Mouse (Mus musculus): ENCODE data around the gene Trim9. TPM values are rescaled to one million over a fixed set of nuclear protein-coding genes. Genes with fewer than 3 reads are reported as not detected.
A peak's percentile ranks its signal among the peaks of the same experiment; 100 is the strongest.

The Trim9 gene
- polyA plus RNA-seq, 1 experiment from 2014 or later = 27.4 TPM

- no peak overlapping the region for H3K4me2 ChIP-seq (ENCODE audit: low read depth)
- no peaks in the 10 kb centered on the region for H3K9me3 ChIP-seq (ENCODE audit: control insufficient read depth, low read length)
- H3K4me1 ChIP-seq (ENCODE audit: control insufficient read depth, insufficient read depth, low read length) = no peaks in the 10 kb centered on the region
- DNase-seq (ENCODE audit: low spot score) (no peak), ATAC-seq (ENCODE audit: insufficient read depth, low FRiP score, low TSS enrichment) (no peak)
- H3K4me3 ChIP-seq (ENCODE audit: low read depth, low read length) = no peak overlapping the region
- WGBS = 90% methylated on average over 7 of the region's 7 CpGs
- no peaks in the 10 kb centered on the region for H3K27me3 ChIP-seq (ENCODE audit: control insufficient read depth, insufficient read depth, low read length)
- H3K9ac ChIP-seq (ENCODE audit: low read length) = no peak overlapping the region
- H3K36me3 ChIP-seq (ENCODE audit: control insufficient read depth, insufficient read depth, low read length) = no peaks in the 10 kb centered on the region
- no peak overlapping the region for H3K27ac ChIP-seq (ENCODE audit: low read depth, low read length)
Measured at GRCm38 (mm10) chr12:70284979-70285378, 62.4 kb downstream of the Trim9 start.

- no peaks in the 10 kb centered on the region for H3K36me3 ChIP-seq (ENCODE audit: control insufficient read depth, insufficient read depth, low read length)
- H3K27ac ChIP-seq (ENCODE audit: low read depth, low read length) = no peak overlapping the region
- H3K27me3 ChIP-seq (ENCODE audit: control insufficient read depth, insufficient read depth, low read length) = no peaks in the 10 kb centered on the region
- H3K4me1 ChIP-seq (ENCODE audit: control insufficient read depth, insufficient read depth, low read length) = no peaks in the 10 kb centered on the region
- H3K9me3 ChIP-seq (ENCODE audit: control insufficient read depth, low read length) = no peaks in the 10 kb centered on the region
- ATAC-seq (ENCODE audit: insufficient read depth, low FRiP score, low TSS enrichment) (no peak), DNase-seq (ENCODE audit: low spot score) (no peak)
- no peak overlapping the region for H3K4me2 ChIP-seq (ENCODE audit: low read depth)
- no peak overlapping the region for H3K9ac ChIP-seq (ENCODE audit: low read length)
- H3K4me3 ChIP-seq (ENCODE audit: low read depth, low read length) = no peak overlapping the region
- 73% methylated on average over 10 of the region's 10 CpGs for WGBS
Measured at GRCm38 (mm10) chr12:70283116-70283731, 64.2 kb downstream of the Trim9 start.

GRCm38 (mm10) chr12:70280930-70281329, 66.5 kb downstream of the Trim9 start:
- 86% methylated on average over 2 of the region's 2 CpGs for WGBS
- no peaks in the 10 kb centered on the region for H3K9me3 ChIP-seq (ENCODE audit: control insufficient read depth, low read length)
- H3K4me2 ChIP-seq (ENCODE audit: low read depth) = no peak overlapping the region
- H3K27me3 ChIP-seq (ENCODE audit: control insufficient read depth, insufficient read depth, low read length) = no peaks in the 10 kb centered on the region
- no peaks in the 10 kb centered on the region for H3K4me1 ChIP-seq (ENCODE audit: control insufficient read depth, insufficient read depth, low read length)
- no peak overlapping the region for H3K27ac ChIP-seq (ENCODE audit: low read depth, low read length)
- no peak overlapping the region for H3K9ac ChIP-seq (ENCODE audit: low read length)
- DNase-seq (ENCODE audit: low spot score) (no peak), ATAC-seq (ENCODE audit: insufficient read depth, low FRiP score, low TSS enrichment) (no peak)
- no peak overlapping the region for H3K4me3 ChIP-seq (ENCODE audit: low read depth, low read length)
- no peaks in the 10 kb centered on the region for H3K36me3 ChIP-seq (ENCODE audit: control insufficient read depth, insufficient read depth, low read length)

DNA sequence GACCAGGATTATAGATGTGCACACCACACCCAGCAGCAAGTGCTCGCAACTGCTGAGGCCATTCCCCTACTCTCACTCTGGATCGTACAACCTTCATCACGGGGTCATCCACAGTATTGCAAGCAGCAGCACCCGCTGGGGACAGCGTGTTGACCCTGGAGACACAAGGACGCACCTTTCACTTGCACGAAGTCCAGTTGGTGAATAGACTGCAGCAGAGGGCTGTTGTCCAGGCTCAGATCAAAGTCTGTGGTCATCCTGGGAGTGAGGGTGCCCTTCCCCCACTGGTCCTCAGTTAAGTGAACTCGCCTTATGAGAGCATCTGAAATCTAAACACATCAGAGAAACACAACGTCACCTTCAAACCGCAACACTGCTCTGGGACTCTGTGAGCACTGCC, 67.0 kb downstream of the Trim9 start:
- H3K9ac ChIP-seq (ENCODE audit: low read length) = no peak overlapping the region
- WGBS = 87% methylated on average over 10 of the region's 10 CpGs
- no peak overlapping the region for H3K4me3 ChIP-seq (ENCODE audit: low read depth, low read length)
- H3K36me3 ChIP-seq (ENCODE audit: control insufficient read depth, insufficient read depth, low read length) = no peaks in the 10 kb centered on the region
- no peak overlapping the region for H3K27ac ChIP-seq (ENCODE audit: low read depth, low read length)
- DNase-seq (ENCODE audit: low spot score) = no peak
- no peaks in the 10 kb centered on the region for H3K4me1 ChIP-seq (ENCODE audit: control insufficient read depth, insufficient read depth, low read length)
- H3K9me3 ChIP-seq (ENCODE audit: control insufficient read depth, low read length) = no peaks in the 10 kb centered on the region
- ATAC-seq (ENCODE audit: insufficient read depth, low FRiP score, low TSS enrichment) = no peak
- H3K27me3 ChIP-seq (ENCODE audit: control insufficient read depth, insufficient read depth, low read length) = no peaks in the 10 kb centered on the region
- H3K4me2 ChIP-seq (ENCODE audit: low read depth) = no peak overlapping the region

DNA sequence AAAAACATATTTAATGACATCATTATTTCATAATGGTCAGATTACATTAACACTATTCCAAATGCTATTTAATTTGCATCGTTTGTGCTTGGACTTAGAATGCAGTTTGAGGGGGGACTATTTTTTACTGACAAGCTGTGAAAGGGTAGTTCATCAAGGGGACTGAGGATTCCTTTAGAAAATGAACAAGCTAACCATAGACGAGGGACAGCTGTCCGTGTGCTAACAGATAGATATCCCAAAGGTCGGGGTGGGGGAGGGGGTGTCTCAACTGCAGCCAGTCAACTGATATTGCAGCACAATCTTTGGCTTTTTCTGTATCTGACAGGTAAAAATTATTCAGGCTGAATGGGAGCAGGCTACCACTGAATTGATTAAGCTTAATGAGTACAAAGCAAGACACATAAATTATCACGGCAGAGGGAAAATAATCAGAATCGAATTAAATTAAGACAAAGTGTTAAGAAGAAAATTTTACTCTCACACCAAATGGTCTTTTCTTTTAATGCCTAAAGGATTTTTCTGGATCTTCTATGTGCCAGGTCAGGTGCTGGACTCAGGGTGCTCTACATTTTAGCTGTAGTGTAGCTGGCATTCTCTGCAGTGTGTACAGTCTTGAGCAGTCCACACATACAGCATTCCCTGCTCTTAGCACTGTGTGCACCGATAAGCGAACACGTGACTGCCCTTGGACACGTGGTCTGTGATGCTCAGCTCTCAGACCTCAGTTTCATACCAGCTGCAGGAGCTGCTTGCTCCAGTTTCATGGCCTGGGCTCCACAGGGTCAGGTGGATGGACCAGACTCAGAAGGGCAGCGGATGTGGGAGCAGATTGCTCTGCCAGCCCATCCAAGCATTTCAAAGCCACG, 70.1 kb downstream of the Trim9 start:
- H3K4me2 ChIP-seq (ENCODE audit: low read depth) = no peak overlapping the region
- H3K9ac ChIP-seq (ENCODE audit: low read length) = no peak overlapping the region
- DNase-seq (ENCODE audit: low spot score) (no peak), ATAC-seq (ENCODE audit: insufficient read depth, low FRiP score, low TSS enrichment) (0 out of 2 replicates have a peak, but pooled peaks have one; percentile 38)
- no peak overlapping the region for H3K27ac ChIP-seq (ENCODE audit: low read depth, low read length)
- H3K27me3 ChIP-seq (ENCODE audit: control insufficient read depth, insufficient read depth, low read length) = no peaks in the 10 kb centered on the region
- H3K9me3 ChIP-seq (ENCODE audit: control insufficient read depth, low read length) = no peaks in the 10 kb centered on the region
- WGBS = 69% methylated on average over 12 of the region's 12 CpGs
- no peak overlapping the region for H3K4me3 ChIP-seq (ENCODE audit: low read depth, low read length)
- no peaks in the 10 kb centered on the region for H3K4me1 ChIP-seq (ENCODE audit: control insufficient read depth, insufficient read depth, low read length)
- H3K36me3 ChIP-seq (ENCODE audit: control insufficient read depth, insufficient read depth, low read length) = no peaks in the 10 kb centered on the region

GRCm38 (mm10) chr12:70269724-70270123, 77.7 kb downstream of the Trim9 start:
- H3K27ac ChIP-seq (ENCODE audit: low read depth, low read length) = no peak overlapping the region
- no peak overlapping the region for H3K4me2 ChIP-seq (ENCODE audit: low read depth)
- no peaks in the 10 kb centered on the region for H3K36me3 ChIP-seq (ENCODE audit: control insufficient read depth, insufficient read depth, low read length)
- no peak overlapping the region for H3K9ac ChIP-seq (ENCODE audit: low read length)
- H3K27me3 ChIP-seq (ENCODE audit: control insufficient read depth, insufficient read depth, low read length) = no peaks in the 10 kb centered on the region
- DNase-seq (ENCODE audit: low spot score) = no peak
- no peak for ATAC-seq (ENCODE audit: insufficient read depth, low FRiP score, low TSS enrichment)
- 83% methylated on average over 6 of the region's 6 CpGs for WGBS
- H3K4me3 ChIP-seq (ENCODE audit: low read depth, low read length) = no peak overlapping the region
- H3K4me1 ChIP-seq (ENCODE audit: control insufficient read depth, insufficient read depth, low read length) = no peaks in the 10 kb centered on the region
- no peaks in the 10 kb centered on the region for H3K9me3 ChIP-seq (ENCODE audit: control insufficient read depth, low read length)

- no peak overlapping the region for H3K4me3 ChIP-seq (ENCODE audit: low read depth, low read length)
- no peaks in the 10 kb centered on the region for H3K9me3 ChIP-seq (ENCODE audit: control insufficient read depth, low read length)
- ATAC-seq (ENCODE audit: insufficient read depth, low FRiP score, low TSS enrichment) = no peak
- no peak overlapping the region for H3K4me2 ChIP-seq (ENCODE audit: low read depth)
- no peak overlapping the region for H3K27ac ChIP-seq (ENCODE audit: low read depth, low read length)
- WGBS = 84% methylated on average over 9 of the region's 9 CpGs
- no peak for DNase-seq (ENCODE audit: low spot score)
- no peak overlapping the region for H3K9ac ChIP-seq (ENCODE audit: low read length)
- no peaks in the 10 kb centered on the region for H3K4me1 ChIP-seq (ENCODE audit: control insufficient read depth, insufficient read depth, low read length)
- no peaks in the 10 kb centered on the region for H3K36me3 ChIP-seq (ENCODE audit: control insufficient read depth, insufficient read depth, low read length)
- H3K27me3 ChIP-seq (ENCODE audit: control insufficient read depth, insufficient read depth, low read length) = no peaks in the 10 kb centered on the region
Measured at GRCm38 (mm10) chr12:70267314-70267713, 80.1 kb downstream of the Trim9 start.

DNA sequence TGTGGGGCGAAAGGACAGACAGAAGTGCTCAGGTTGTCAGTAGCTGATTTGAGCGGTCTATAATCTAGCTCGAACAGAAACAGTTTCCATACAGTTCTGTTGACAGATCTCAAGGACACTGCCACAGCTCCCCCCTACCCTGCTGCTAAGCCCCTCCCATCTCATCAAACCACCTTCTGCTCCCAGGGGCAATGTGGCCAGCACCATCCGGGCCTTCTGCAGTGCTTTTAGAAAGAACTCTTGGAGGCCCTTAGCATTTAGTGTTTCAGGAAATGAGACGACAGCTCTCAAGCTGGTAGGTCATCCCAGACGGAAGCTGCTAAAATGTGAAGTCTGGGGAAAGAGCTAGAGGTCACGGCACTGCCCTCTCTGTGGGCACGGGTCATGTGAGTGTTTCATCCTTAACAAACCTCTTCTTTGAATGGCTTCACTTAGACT, 80.9 kb downstream of the Trim9 start:
- H3K4me2 ChIP-seq (ENCODE audit: low read depth) = no peak overlapping the region
- H3K27me3 ChIP-seq (ENCODE audit: control insufficient read depth, insufficient read depth, low read length) = no peaks in the 10 kb centered on the region
- WGBS = 41% methylated on average over 8 of the region's 8 CpGs
- no peaks in the 10 kb centered on the region for H3K4me1 ChIP-seq (ENCODE audit: control insufficient read depth, insufficient read depth, low read length)
- H3K4me3 ChIP-seq (ENCODE audit: low read depth, low read length) = no peak overlapping the region
- ATAC-seq (ENCODE audit: insufficient read depth, low FRiP score, low TSS enrichment) (no peak), DNase-seq (ENCODE audit: low spot score) (no peak)
- no peak overlapping the region for H3K9ac ChIP-seq (ENCODE audit: low read length)
- H3K27ac ChIP-seq (ENCODE audit: low read depth, low read length) = no peak overlapping the region
- no peaks in the 10 kb centered on the region for H3K9me3 ChIP-seq (ENCODE audit: control insufficient read depth, low read length)
- no peaks in the 10 kb centered on the region for H3K36me3 ChIP-seq (ENCODE audit: control insufficient read depth, insufficient read depth, low read length)

GRCm38 (mm10) chr12:70263721-70264120, 83.7 kb downstream of the Trim9 start:
- no peaks in the 10 kb centered on the region for H3K27me3 ChIP-seq (ENCODE audit: control insufficient read depth, insufficient read depth, low read length)
- no peaks in the 10 kb centered on the region for H3K9me3 ChIP-seq (ENCODE audit: control insufficient read depth, low read length)
- H3K4me3 ChIP-seq (ENCODE audit: low read depth, low read length) = no peak overlapping the region
- DNase-seq (ENCODE audit: low spot score) (peak; percentile 45), ATAC-seq (ENCODE audit: insufficient read depth, low FRiP score, low TSS enrichment) (no peak)
- no peak overlapping the region for H3K27ac ChIP-seq (ENCODE audit: low read depth, low read length)
- WGBS = 29% methylated on average over 7 of the region's 7 CpGs
- no peaks in the 10 kb centered on the region for H3K36me3 ChIP-seq (ENCODE audit: control insufficient read depth, insufficient read depth, low read length)
- H3K4me2 ChIP-seq (ENCODE audit: low read depth) = no peak overlapping the region
- no peak overlapping the region for H3K9ac ChIP-seq (ENCODE audit: low read length)
- no peaks in the 10 kb centered on the region for H3K4me1 ChIP-seq (ENCODE audit: control insufficient read depth, insufficient read depth, low read length)

Data from neural tube, embryonic 11.5 days (tissue).